22 mouse cellular contexts compared by ENCODE assay signal in the genomic region with DNA sequence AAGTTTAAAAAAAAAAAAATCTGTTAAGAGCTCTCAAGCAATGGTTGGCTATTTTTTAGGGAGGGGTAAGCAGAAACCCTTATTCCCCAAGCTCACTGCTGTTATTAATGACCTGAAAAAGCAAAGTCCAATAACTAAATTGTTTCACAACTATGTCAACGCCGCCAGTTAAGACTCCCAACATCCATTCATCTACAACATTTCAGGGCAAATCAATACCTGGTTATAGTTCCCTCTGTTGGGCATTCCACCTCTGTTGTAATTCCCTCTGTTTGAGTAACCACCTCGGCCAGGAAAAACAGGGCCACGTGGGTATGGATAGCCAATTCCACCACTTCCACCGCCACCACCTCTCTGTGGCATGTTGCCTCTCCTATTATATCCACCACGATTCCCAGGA. TPM values are rescaled to one million over a fixed set of nuclear protein-coding genes. Genes with fewer than 3 reads are reported as not detected.
A peak's percentile ranks its signal among the peaks of the same experiment; 100 is the strongest.
DNase-seq lines count a peak whose midpoint lies in the region; ATAC-seq and TF ChIP-seq lines count a peak whose summit lies in the region.
"Had no signal": no experiment of that assay in that cellular context is flagged by ENCODE, and none has a peak within 500 bp of the region (broad histone marks: within the 10 kb centered on the region; RNA-seq: fewer than 3 reads in every experiment).

No protein-coding gene starts in this region.

- no peaks in the 10 kb centered on the region for H3K27me3 ChIP-seq in liver, embryonic 11.5 days (replicated peaks; ENCODE audit: control insufficient read depth, insufficient read depth, low read length)
- no peaks in the 10 kb centered on the region for H3K27me3 ChIP-seq in liver, embryonic 14.5 days (ENCODE audit: control insufficient read depth, insufficient read depth, low read length)
- H3K27me3 ChIP-seq in kidney, embryonic 14.5 days (ENCODE audit: control insufficient read depth, insufficient read depth, low read length), result no peaks in the 10 kb centered on the region
- H3K27me3 ChIP-seq: embryonic facial prominence, embryonic 13.5 days; forebrain, embryonic 12.5 days; hindbrain, embryonic 15.5 days; midbrain, embryonic 12.5 days; neural tube, embryonic 15.5 days had no signal

- intact Hi-C loops in left cerebral cortex, postnatal 10 days (cut with DNase I), result loop anchor here (5.0 to 10.0 kb wide), 2 partner anchors 37 to 1445 kb away; no protein-coding TSS in a partner anchor

- no peaks in the 10 kb centered on the region for H3K9me3 ChIP-seq in liver, embryonic 11.5 days (ENCODE audit: control insufficient read depth, low read length)
- no peaks in the 10 kb centered on the region for H3K9me3 ChIP-seq in liver, embryonic 14.5 days (ENCODE audit: control insufficient read depth, low read length)
- no peaks in the 10 kb centered on the region for H3K9me3 ChIP-seq in kidney, embryonic 14.5 days (ENCODE audit: control insufficient read depth, low read length)
- H3K9me3 ChIP-seq: embryonic facial prominence, embryonic 13.5 days; forebrain, embryonic 12.5 days; heart, embryonic 10.5 days; hindbrain, embryonic 15.5 days; midbrain, embryonic 12.5 days; neural tube, embryonic 15.5 days had no signal

- no peak for TF ChIP-seq CTCF in liver, embryonic 14.5 days (IDR thresholded peaks at IDR 0.05; ENCODE audit: low read depth)

- H3K4me2 ChIP-seq in liver, embryonic 11.5 days, result no peak overlapping the region
- H3K4me2 ChIP-seq in liver, embryonic 14.5 days (ENCODE audit: low read depth), result no peak overlapping the region
- no peak overlapping the region for H3K4me2 ChIP-seq in kidney, embryonic 14.5 days (replicated peaks; ENCODE audit: low read depth, low read length)
- H3K4me2 ChIP-seq: embryonic facial prominence, embryonic 13.5 days; forebrain, embryonic 12.5 days; hindbrain, embryonic 15.5 days; midbrain, embryonic 12.5 days; neural tube, embryonic 15.5 days had no signal

- H3K27ac ChIP-seq in liver, embryonic 11.5 days (ENCODE audit: low read depth, low read length), result no peak overlapping the region
- H3K27ac ChIP-seq in liver, embryonic 14.5 days, result no peak overlapping the region
- no peak overlapping the region for H3K27ac ChIP-seq in kidney, embryonic 14.5 days (ENCODE audit: low read depth, low read length)
- H3K27ac ChIP-seq: embryonic facial prominence, embryonic 13.5 days; forebrain, embryonic 12.5 days; heart, embryonic 10.5 days; hindbrain, embryonic 15.5 days; midbrain, embryonic 12.5 days; neural tube, embryonic 15.5 days had no signal

- ATAC-seq in liver, embryonic 11.5 days (replicated peaks; ENCODE audit: low FRiP score), result 0 out of 2 replicates have a peak, but pooled peaks have one; percentile 18
- peak; percentile 47 for ATAC-seq in liver, embryonic 14.5 days (ENCODE audit: insufficient read depth)
- ATAC-seq in kidney, embryonic 14.5 days (ENCODE audit: low FRiP score, low TSS enrichment), result no peak

- H3K36me3 ChIP-seq in liver, embryonic 11.5 days (ENCODE audit: control insufficient read depth, insufficient read depth, low read length), result peaks cover 47% of the 10 kb centered on the region
- H3K36me3 ChIP-seq in liver, embryonic 14.5 days (replicated peaks; ENCODE audit: control insufficient read depth, insufficient read depth, low read depth), result peaks cover 92% of the 10 kb centered on the region
- peaks cover 91% of the 10 kb centered on the region for H3K36me3 ChIP-seq in kidney, embryonic 14.5 days (ENCODE audit: control insufficient read depth, insufficient read depth, low read length)

- no peak for DNase-seq in liver, embryonic 11.5 days (ENCODE audit: low spot score)
- no peak for DNase-seq in liver
- peak; percentile 11 for DNase-seq in induced T-regulatory cell, adult 2 months (ENCODE audit: low read depth)
- no peak for DNase-seq in liver, embryonic 14.5 days (ENCODE audit: low read depth in 3 of 3, low spot score in 3 of 3)
- DNase-seq in kidney, adult 9 months, result no peak
- DNase-seq in left cerebral cortex, postnatal 10 days (ENCODE audit: extremely low spot score in 1 of 2, low spot score in 2 of 2), result no peak
- DNase-seq: cerebellum, adult 2 months; cerebellum, postnatal 36 days; embryo, embryonic 11 days; kidney, adult 18-20 months; kidney, postnatal 10 days; lung, adult 2 months; right cerebral cortex, postnatal 25 days; thymus, postnatal 25 days had no signal

- no peak overlapping the region for H3K9ac ChIP-seq in liver, embryonic 11.5 days (ENCODE audit: low read depth, low read length)
- H3K9ac ChIP-seq in liver, embryonic 14.5 days (replicated peaks), result no peak overlapping the region
- no peak overlapping the region for H3K9ac ChIP-seq in kidney, embryonic 14.5 days (ENCODE audit: low read depth, low read length)
- H3K9ac ChIP-seq: embryonic facial prominence, embryonic 13.5 days; forebrain, embryonic 12.5 days; hindbrain, embryonic 15.5 days; midbrain, embryonic 12.5 days; neural tube, embryonic 15.5 days had no signal

- no peak overlapping the region for H3K4me3 ChIP-seq in liver, embryonic 11.5 days (ENCODE audit: low read depth, low read length)
- no peak overlapping the region for H3K4me3 ChIP-seq in liver, embryonic 14.5 days (ENCODE audit: insufficient read depth in 1 of 2, low read depth in 2 of 2, low read length in 2 of 2)
- H3K4me3 ChIP-seq in kidney, embryonic 14.5 days (ENCODE audit: low read length), result no peak overlapping the region
- H3K4me3 ChIP-seq: embryonic facial prominence, embryonic 13.5 days; erythroblast, embryonic 14.5 days; forebrain, embryonic 12.5 days; heart, embryonic 10.5 days; hindbrain, embryonic 15.5 days; midbrain, embryonic 12.5 days; neural tube, embryonic 15.5 days had no signal

- TF ChIP-seq EP300 in liver, embryonic 14.5 days (IDR thresholded peaks at IDR 0.05; ENCODE audit: low read depth), result no peak

- H3K4me1 ChIP-seq in liver, embryonic 11.5 days (replicated peaks; ENCODE audit: control insufficient read depth, insufficient read depth, low read length), result peaks cover 13% of the 10 kb centered on the region
- peaks cover 4 to 9% of the 10 kb centered on the region in 2 experiments; a peak in 3 of 4 replicates for H3K4me1 ChIP-seq in liver, embryonic 14.5 days (replicated peaks; ENCODE audit: control insufficient read depth in 2 of 2, insufficient read depth in 2 of 2, low read length in 1 of 2)
- peaks cover 5% of the 10 kb centered on the region for H3K4me1 ChIP-seq in kidney, embryonic 14.5 days (ENCODE audit: control insufficient read depth, insufficient read depth, low read length)

- 77% methylated on average over 6 of the region's 6 CpGs for WGBS in liver, embryonic 11.5 days
- 78% methylated on average over 6 of the region's 6 CpGs for WGBS in liver, embryonic 14.5 days (ENCODE audit: insufficient replicate concordance)
- WGBS in kidney, embryonic 14.5 days, result 78% methylated on average over 6 of the region's 6 CpGs

RNA-seq across cellular contexts. Expression of gene Hnrnpu, which starts 7.7 kb away (rescaled TPM):
- 571 and 620 TPM in 2 replicates for polyA plus RNA-seq in liver, embryonic 11.5 days (2014; fragmentation: Nextera tagmentation; extraction: Ambion mirVana)
- polyA plus RNA-seq in liver, embryonic 14.5 days (2012; rRNA removed), result 86.5 and 191 TPM in 2 replicates
- polyA plus RNA-seq in liver, embryonic 14.5 days (2014; fragmentation: Nextera tagmentation; extraction: Ambion mirVana), result 165 and 201 TPM in 2 replicates
- total RNA-seq in left cerebral cortex, postnatal 10 days (2021), result 100 to 1,000 TPM; 412 to 414 TPM
- 432 and 617 TPM in 2 replicates for polyA plus RNA-seq in kidney, embryonic 14.5 days (2014; fragmentation: Nextera tagmentation; extraction: Ambion mirVana)

RNA-seq across cellular contexts. Expression of gene Cox20, which starts 11.0 kb away (rescaled TPM):
- polyA plus RNA-seq in liver, embryonic 11.5 days (2014; fragmentation: Nextera tagmentation; extraction: Ambion mirVana), result 108 and 129 TPM in 2 replicates
- polyA plus RNA-seq in liver, embryonic 14.5 days (2012; rRNA removed), result 42.4 and 42.9 TPM in 2 replicates
- polyA plus RNA-seq in liver, embryonic 14.5 days (2014; fragmentation: Nextera tagmentation; extraction: Ambion mirVana), result 97.3 and 107 TPM in 2 replicates
- total RNA-seq in left cerebral cortex, postnatal 10 days (2021), result 10 to 100 TPM; 33.4 to 33.6 TPM
- 121 and 168 TPM in 2 replicates for polyA plus RNA-seq in kidney, embryonic 14.5 days (2014; fragmentation: Nextera tagmentation; extraction: Ambion mirVana)
